Mouse (Mus musculus): ENCODE data around the gene Pptc7. TPM values are rescaled to one million over a fixed set of nuclear protein-coding genes. Genes with fewer than 3 reads are reported as not detected.

Gene Pptc7
- polyA plus RNA-seq, 1 experiment from 2014 or later, result 8.6 TPM

GRCm38 (mm10) chr5:122327283-122327682, 43.1 kb downstream of the Pptc7 start:
- ATAC-seq (ENCODE audit: low read depth), result no peak
- WGBS, result 73% methylated on average over 3 of the region's 3 CpGs

GRCm38 (mm10) chr5:122330269-122330668, 46.1 kb downstream of the Pptc7 start:
- no peaks in the 10 kb centered on the region for H3K4me1 ChIP-seq (replicated peaks; ENCODE audit: control insufficient read depth, insufficient read depth, low read length)
- no peaks in the 10 kb centered on the region for H3K9me3 ChIP-seq (ENCODE audit: control insufficient read depth, low read length)
- 79% methylated on average over 4 of the region's 4 CpGs for WGBS

More at GRCm38 (mm10) chr5:122327283-122327682, 43.1 kb downstream of the Pptc7 start:
- Histone ChIP-seq H3K9ac (ENCODE audit: low read length) (no peak overlapping the region), H3K27me3 (ENCODE audit: control insufficient read depth, insufficient read depth, low read depth, low read length) (no peaks in the 10 kb centered on the region), H3K4me1 (replicated peaks; ENCODE audit: control insufficient read depth, insufficient read depth, low read length) (no peaks in the 10 kb centered on the region), H3K27ac (ENCODE audit: low read length) (no peak overlapping the region), H3K4me3 (ENCODE audit: low read length) (no peak overlapping the region), H3K9me3 (ENCODE audit: control insufficient read depth, low read length) (no peaks in the 10 kb centered on the region), H3K4me2 (ENCODE audit: low read depth, low read length) (no peak overlapping the region), H3K36me3 (ENCODE audit: control insufficient read depth, insufficient read depth, low read length) (peaks cover 7% of the 10 kb centered on the region)

GRCm38 (mm10) chr5:122334682-122335081, 50.5 kb downstream of the Pptc7 start:
- ATAC-seq (ENCODE audit: low read depth), result no peak
- Histone ChIP-seq H3K4me1 (replicated peaks; ENCODE audit: control insufficient read depth, insufficient read depth, low read length) (no peaks in the 10 kb centered on the region), H3K4me3 (ENCODE audit: low read length) (no peak overlapping the region), H3K27me3 (ENCODE audit: control insufficient read depth, insufficient read depth, low read depth, low read length) (no peaks in the 10 kb centered on the region), H3K27ac (ENCODE audit: low read length) (no peak overlapping the region), H3K36me3 (ENCODE audit: control insufficient read depth, insufficient read depth, low read length) (no peaks in the 10 kb centered on the region), H3K9ac (ENCODE audit: low read length) (no peak overlapping the region), H3K9me3 (ENCODE audit: control insufficient read depth, low read length) (no peaks in the 10 kb centered on the region), H3K4me2 (ENCODE audit: low read depth, low read length) (no peak overlapping the region)
- 63% methylated on average over 3 of the region's 3 CpGs for WGBS

More at GRCm38 (mm10) chr5:122330269-122330668, 46.1 kb downstream of the Pptc7 start:
- H3K9ac ChIP-seq (ENCODE audit: low read length), result no peak overlapping the region
- no peaks in the 10 kb centered on the region for H3K27me3 ChIP-seq (ENCODE audit: control insufficient read depth, insufficient read depth, low read depth, low read length)
- H3K4me3 ChIP-seq (ENCODE audit: low read length), result no peak overlapping the region
- peaks cover 3% of the 10 kb centered on the region; the same call in 1 of the 2 replicates for H3K36me3 ChIP-seq (ENCODE audit: control insufficient read depth, insufficient read depth, low read length)
- H3K4me2 ChIP-seq (ENCODE audit: low read depth, low read length), result no peak overlapping the region
- ATAC-seq (ENCODE audit: low read depth), result no peak
- H3K27ac ChIP-seq (ENCODE audit: low read length), result no peak overlapping the region

GRCm38 (mm10) chr5:122336554-122337294, 52.6 kb downstream of the Pptc7 start:
- no peaks in the 10 kb centered on the region for H3K9me3 ChIP-seq (ENCODE audit: control insufficient read depth, low read length)
- 72% methylated on average over 7 of the region's 7 CpGs for whole genome bisulfite sequencing
- H3K36me3 ChIP-seq (ENCODE audit: control insufficient read depth, insufficient read depth, low read length), result no peaks in the 10 kb centered on the region
- no peak overlapping the region for H3K27ac ChIP-seq (ENCODE audit: low read length)
- ATAC-seq (ENCODE audit: low read depth), result no peak
- no peaks in the 10 kb centered on the region for H3K4me1 ChIP-seq (replicated peaks; ENCODE audit: control insufficient read depth, insufficient read depth, low read length)
- no peaks in the 10 kb centered on the region for H3K27me3 ChIP-seq (ENCODE audit: control insufficient read depth, insufficient read depth, low read depth, low read length)
- no peak overlapping the region for H3K4me3 ChIP-seq (ENCODE audit: low read length)
- H3K9ac ChIP-seq (ENCODE audit: low read length), result no peak overlapping the region
- H3K4me2 ChIP-seq (ENCODE audit: low read depth, low read length), result no peak overlapping the region

GRCm38 (mm10) chr5:122342874-122343273, 58.7 kb downstream of the Pptc7 start:
- Histone ChIP-seq H3K4me2 (ENCODE audit: low read depth, low read length) (no peak overlapping the region), H3K27ac (ENCODE audit: low read length) (no peak overlapping the region), H3K36me3 (ENCODE audit: control insufficient read depth, insufficient read depth, low read length) (no peaks in the 10 kb centered on the region), H3K9me3 (ENCODE audit: control insufficient read depth, low read length) (no peaks in the 10 kb centered on the region), H3K4me1 (replicated peaks; ENCODE audit: control insufficient read depth, insufficient read depth, low read length) (no peaks in the 10 kb centered on the region), H3K4me3 (ENCODE audit: low read length) (no peak overlapping the region), H3K27me3 (ENCODE audit: control insufficient read depth, insufficient read depth, low read depth, low read length) (no peaks in the 10 kb centered on the region), H3K9ac (ENCODE audit: low read length) (no peak overlapping the region)
- WGBS, result 72% methylated on average over 1 of the region's 1 CpGs
- no peak for ATAC-seq (ENCODE audit: low read depth)

- Histone ChIP-seq H3K36me3 (ENCODE audit: control insufficient read depth, insufficient read depth, low read length) (no peaks in the 10 kb centered on the region), H3K9ac (ENCODE audit: low read length) (no peak overlapping the region), H3K27me3 (ENCODE audit: control insufficient read depth, insufficient read depth, low read depth, low read length) (no peaks in the 10 kb centered on the region), H3K9me3 (ENCODE audit: control insufficient read depth, low read length) (no peaks in the 10 kb centered on the region), H3K27ac (ENCODE audit: low read length) (no peak overlapping the region), H3K4me1 (replicated peaks; ENCODE audit: control insufficient read depth, insufficient read depth, low read length) (no peaks in the 10 kb centered on the region), H3K4me3 (ENCODE audit: low read length) (no peak overlapping the region), H3K4me2 (ENCODE audit: low read depth, low read length) (no peak overlapping the region)
- ATAC-seq (ENCODE audit: low read depth), result no peak
- 48% methylated on average over 7 of the region's 7 CpGs for WGBS
Measured at GRCm38 (mm10) chr5:122343768-122344167, 59.6 kb downstream of the Pptc7 start.

- WGBS, result 7% methylated on average over 5 of the region's 5 CpGs
- no peaks in the 10 kb centered on the region for H3K36me3 ChIP-seq (ENCODE audit: control insufficient read depth, insufficient read depth, low read length)
- H3K4me3 ChIP-seq (ENCODE audit: low read length), result no peak overlapping the region
- no peak overlapping the region for H3K9ac ChIP-seq (ENCODE audit: low read length)
- H3K4me1 ChIP-seq (replicated peaks; ENCODE audit: control insufficient read depth, insufficient read depth, low read length), result no peaks in the 10 kb centered on the region
- H3K4me2 ChIP-seq (ENCODE audit: low read depth, low read length), result no peak overlapping the region
- H3K9me3 ChIP-seq (ENCODE audit: control insufficient read depth, low read length), result no peaks in the 10 kb centered on the region
- H3K27ac ChIP-seq (ENCODE audit: low read length), result no peak overlapping the region
- ATAC-seq (ENCODE audit: low read depth), result peak; percentile 69; the same call in 1 of the 2 replicates
- no peaks in the 10 kb centered on the region for H3K27me3 ChIP-seq (ENCODE audit: control insufficient read depth, insufficient read depth, low read depth, low read length)
Measured at GRCm38 (mm10) chr5:122344260-122344659, 60.1 kb downstream of the Pptc7 start.

- H3K36me3 ChIP-seq (ENCODE audit: control insufficient read depth, insufficient read depth, low read length), result no peaks in the 10 kb centered on the region
- no peak overlapping the region for H3K4me2 ChIP-seq (ENCODE audit: low read depth, low read length)
- no peak overlapping the region for H3K27ac ChIP-seq (ENCODE audit: low read length)
- no peak overlapping the region for H3K9ac ChIP-seq (ENCODE audit: low read length)
- no peak overlapping the region for H3K4me3 ChIP-seq (ENCODE audit: low read length)
- H3K27me3 ChIP-seq (ENCODE audit: control insufficient read depth, insufficient read depth, low read depth, low read length), result no peaks in the 10 kb centered on the region
- no peaks in the 10 kb centered on the region for H3K9me3 ChIP-seq (ENCODE audit: control insufficient read depth, low read length)
- WGBS, result 71% methylated on average over 4 of the region's 4 CpGs
- ATAC-seq (ENCODE audit: low read depth), result no peak
- H3K4me1 ChIP-seq (replicated peaks; ENCODE audit: control insufficient read depth, insufficient read depth, low read length), result no peaks in the 10 kb centered on the region
Measured at GRCm38 (mm10) chr5:122345777-122346176, 61.6 kb downstream of the Pptc7 start.

- 2% methylated on average over 51 of the region's 51 CpGs for WGBS
- Histone ChIP-seq H3K9me3 (ENCODE audit: control insufficient read depth, low read length) (no peaks in the 10 kb centered on the region), H3K27ac (ENCODE audit: low read length) (peak within 1 kb of the TSS; percentile 57), H3K27me3 (ENCODE audit: control insufficient read depth, insufficient read depth, low read depth, low read length) (no peaks in the 10 kb centered on the region), H3K4me3 (ENCODE audit: low read length) (peak within 1 kb of the TSS; percentile 99), H3K4me2 (ENCODE audit: low read depth, low read length) (peak within 1 kb of the TSS; percentile 91), H3K36me3 (ENCODE audit: control insufficient read depth, insufficient read depth, low read length) (no peaks in the 10 kb centered on the region), H3K9ac (ENCODE audit: low read length) (peak within 1 kb of the TSS; percentile 88), H3K4me1 (replicated peaks; ENCODE audit: control insufficient read depth, insufficient read depth, low read length) (peaks cover 7% of the 10 kb centered on the region; the same call in 1 of the 2 replicates)
- peak; percentile 95 for ATAC-seq (ENCODE audit: low read depth)
Measured at GRCm38 (mm10) chr5:122353807-122354491, 69.8 kb downstream of the Pptc7 start, which contains the start of the genes Rad9b and Vps29. Gene Rad9b, minus strand, starts transcription at chr5:122354233. Gene Vps29, plus strand, starts transcription at chr5:122354369.
